Mouse (Mus musculus): ENCODE measurements at regions not wholly inside any gene's neighbourhood (a gene's known extent, or its start where the extent isn't known, plus 50 kb on each side); places are given as distances from the start of the nearest gene placed in this dataset.

DNA sequence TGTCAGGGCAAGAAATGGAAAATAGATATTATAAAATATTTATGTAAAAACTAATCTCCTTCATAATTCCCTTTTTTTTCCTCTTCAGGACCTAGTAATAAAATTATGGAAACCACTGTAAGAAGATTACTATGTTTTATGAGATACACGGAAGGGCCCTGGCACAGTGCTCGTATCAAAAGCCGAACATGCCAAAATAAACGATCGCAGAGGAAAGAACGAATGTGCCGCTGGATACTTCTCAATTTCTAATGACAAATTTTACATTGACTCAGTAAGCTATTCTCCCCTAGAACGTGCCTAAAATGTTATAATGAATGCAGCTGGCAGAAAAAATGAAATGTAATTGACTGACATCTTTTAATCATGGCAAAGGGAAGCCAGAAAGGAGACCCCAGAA, 257.4 kb upstream of the Daam1 start:
- no peak for DNase-seq

- no peak for DNase-seq
Measured at GRCm38 (mm10) chr12:71574685-71575084, 256.2 kb upstream of the Daam1 start.

DNA sequence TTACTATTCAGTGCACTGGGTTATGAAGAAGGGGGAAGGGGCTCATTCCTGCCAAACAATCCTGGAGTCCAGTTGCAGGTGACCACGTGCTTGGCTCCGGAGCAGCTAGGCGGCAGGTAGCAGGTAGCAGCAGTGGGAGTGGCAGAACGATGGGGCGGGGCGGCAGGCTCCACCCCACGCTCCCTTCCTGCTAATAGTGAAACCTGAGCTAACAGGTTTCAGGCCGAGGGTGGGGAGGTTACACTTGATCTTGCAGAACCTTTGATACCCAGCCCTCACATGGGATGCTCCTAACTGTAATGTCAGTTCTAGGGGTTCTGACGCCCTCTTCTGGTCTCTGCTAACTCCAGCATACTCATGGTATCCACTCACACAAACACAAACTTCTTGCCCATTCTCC, 253.5 kb upstream of the Daam1 start:
- peak in 1 of 2 experiments; percentile 13 for DNase-seq

GRCm38 (mm10) chr12:71578006-71578405, 252.9 kb upstream of the Daam1 start:
- DNase-seq, result no peak

- DNase-seq, result no peak
Measured at GRCm38 (mm10) chr12:71578912-71579311, 252.0 kb upstream of the Daam1 start.

GRCm38 (mm10) chr12:71580532-71581290, 250.2 kb upstream of the Daam1 start:
- peak; percentile 35 for DNase-seq

DNA sequence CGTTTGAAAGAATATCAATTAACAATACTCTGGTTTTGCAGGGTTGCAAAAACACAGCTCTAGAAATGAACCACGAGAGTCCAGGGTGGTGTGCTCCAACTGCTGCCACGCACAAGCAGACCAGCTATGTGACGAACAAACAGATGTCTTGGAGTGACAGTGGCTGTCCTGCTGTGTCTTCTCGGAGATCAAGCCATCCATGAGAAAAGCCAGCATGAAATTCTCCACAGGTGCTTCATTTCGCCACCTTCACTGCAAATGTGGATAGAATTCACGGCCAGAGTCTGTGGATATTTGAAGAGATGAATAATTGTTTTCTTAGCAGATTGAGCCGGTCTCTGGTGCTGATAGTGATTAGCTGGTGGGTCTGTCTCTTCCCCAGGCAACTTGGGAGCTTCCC, 246.3 kb upstream of the Daam1 start:
- no peak for DNase-seq

DNA sequence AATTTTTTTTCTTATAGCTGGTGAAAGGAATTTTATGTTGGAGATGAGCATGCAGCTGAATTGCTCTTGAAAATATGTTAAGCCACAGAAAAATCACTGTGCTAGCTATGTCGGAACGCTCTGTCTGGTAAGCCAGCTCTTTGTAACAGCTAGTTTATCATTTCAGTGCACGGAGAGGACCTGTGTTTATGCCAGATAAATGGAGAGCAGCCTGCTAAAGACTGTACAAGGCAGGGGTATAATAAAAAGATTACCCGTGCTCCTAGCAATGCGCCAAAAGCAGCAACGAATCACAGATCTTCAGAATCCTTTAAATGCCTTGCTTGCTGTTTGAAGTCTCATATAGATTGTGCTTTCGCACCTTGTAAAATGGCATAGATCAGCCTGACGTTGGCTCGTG, 232.2 kb upstream of the Daam1 start:
- no peak for DNase-seq

DNA sequence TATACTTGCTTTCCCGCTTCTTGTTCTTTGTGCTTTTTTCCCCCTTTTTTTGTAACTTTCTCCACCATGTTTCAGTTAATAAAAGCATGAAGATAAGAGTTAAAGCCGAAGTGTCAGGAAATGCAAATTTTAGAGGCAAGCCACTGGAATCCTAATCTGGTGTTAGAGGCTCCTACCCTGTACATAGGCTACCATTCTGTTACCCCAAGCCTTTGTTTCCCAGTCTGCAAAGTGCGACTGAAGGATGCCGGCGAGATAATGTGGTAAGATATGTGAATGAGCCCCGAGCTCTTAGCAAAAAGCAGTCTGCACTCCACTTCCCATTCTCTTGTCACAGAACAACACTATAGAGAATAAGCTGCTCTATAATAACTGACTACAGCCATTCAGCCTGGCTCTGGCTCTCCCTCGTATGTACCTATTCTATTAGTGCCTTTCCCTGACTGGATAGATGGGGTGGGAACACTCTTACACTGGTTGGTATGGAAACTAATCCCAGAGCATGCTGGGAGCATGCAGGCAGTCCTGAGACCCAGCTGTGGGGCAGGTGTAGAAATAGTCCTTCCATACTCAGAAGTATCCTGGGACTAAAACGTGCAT, 229.7 kb upstream of the Daam1 start:
- no peak for DNase-seq

- no peak for DNase-seq
Measured at GRCm38 (mm10) chr12:71603136-71603535, 227.7 kb upstream of the Daam1 start.

DNA sequence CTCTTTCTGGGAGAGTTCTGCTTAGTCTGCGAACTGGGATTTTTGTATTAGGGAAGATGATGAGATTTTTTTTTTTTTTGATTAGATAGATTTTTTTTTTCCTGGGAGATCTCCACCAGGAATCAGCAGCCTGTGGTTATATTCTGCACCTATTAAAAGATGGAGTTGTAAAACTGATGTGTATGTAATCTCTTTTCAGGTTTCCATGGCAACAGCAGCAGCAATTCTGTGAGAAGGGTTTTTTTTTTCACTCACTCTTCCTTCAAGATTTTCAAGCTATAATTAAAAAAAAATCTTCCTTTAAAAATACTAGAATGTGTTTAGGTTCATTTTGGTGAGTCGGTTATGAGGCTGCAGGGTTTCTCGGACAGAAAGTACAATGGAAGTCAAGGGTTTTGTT, 224.5 kb upstream of the Daam1 start:
- DNase-seq, result no peak

GRCm38 (mm10) chr12:71607966-71608365, 222.9 kb upstream of the Daam1 start:
- DNase-seq, result no peak

DNA sequence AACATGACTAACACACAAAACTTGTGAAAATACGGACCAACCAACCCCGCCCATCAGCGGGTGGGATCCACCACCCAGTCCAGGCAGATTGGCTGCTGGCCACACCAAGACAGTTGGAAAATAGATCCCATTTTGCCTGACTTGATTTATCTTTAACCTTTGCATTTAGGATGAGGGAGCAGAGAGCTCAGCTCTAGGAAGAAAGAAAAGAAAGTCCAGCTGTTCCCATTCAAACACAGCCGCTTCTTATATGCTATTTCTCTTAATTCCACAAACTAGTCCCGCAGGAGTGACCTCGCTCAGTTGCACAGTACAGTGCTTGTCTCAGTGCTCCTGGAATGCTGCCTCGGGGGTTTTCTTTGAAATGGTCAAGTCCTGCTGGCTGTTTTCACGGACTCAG, 217.6 kb upstream of the Daam1 start:
- DNase-seq, result peak; percentile 47 to 52

DNA sequence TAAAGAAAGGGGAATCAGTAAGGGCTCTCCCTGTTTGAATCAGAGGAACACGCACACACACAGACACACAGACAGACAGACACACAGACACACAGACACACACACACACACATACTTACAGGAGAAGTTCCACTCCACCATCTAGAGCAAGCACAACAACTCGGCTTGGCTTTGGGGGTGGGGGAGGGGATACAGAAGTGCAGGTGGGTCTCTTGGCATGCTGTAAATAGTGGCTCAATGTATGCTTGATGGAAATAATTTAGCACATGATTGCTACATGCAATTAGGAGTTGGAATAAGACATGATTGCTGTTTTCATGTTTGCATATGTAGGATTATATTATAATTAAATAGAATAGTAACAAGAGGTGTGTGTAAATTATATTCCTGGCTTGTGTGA, 215.9 kb upstream of the Daam1 start:
- no peak for DNase-seq

- DNase-seq, result no peak
Measured at GRCm38 (mm10) chr12:71615383-71615782, 215.5 kb upstream of the Daam1 start.

DNA sequence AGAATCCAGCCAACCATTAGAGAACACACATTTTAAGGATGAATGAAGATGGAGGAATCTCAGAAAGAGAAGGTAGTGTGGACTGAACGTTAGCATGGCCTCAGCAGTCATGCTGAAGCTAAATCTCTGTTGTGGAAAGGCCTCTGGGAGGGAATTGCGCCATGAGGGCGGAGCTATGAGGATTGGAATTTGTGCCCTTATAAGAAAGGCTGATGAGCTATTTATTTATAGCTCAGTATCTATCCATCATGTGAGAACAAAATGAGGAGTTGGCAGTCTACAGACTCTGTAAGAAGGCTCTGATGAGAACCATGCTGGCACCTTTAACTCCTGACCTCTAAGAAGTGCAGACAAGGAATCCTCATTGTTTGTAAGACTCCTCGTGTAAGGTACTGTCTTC, 214.8 kb upstream of the Daam1 start:
- no peak for DNase-seq

DNA sequence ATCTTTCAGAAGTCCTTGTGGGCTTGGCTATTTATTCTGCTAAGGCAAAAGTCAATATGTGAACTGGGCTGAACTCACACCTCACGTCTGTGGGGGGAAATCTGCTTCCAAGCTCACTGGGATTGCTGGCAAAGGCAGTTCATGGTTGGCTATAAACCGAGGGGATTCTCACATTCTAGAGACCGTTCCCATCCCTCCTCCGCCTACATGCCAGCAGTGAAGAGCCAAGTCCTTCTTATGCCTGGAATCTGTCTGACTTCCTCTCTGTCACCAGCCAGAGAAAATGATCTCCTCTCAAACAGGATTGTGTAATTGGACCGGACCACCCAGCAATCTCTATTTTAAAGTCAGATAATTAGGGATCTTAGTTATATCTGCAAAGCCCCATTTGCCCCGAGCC, 212.4 kb upstream of the Daam1 start:
- peak; percentile 49 to 62 for DNase-seq

- no peak for DNase-seq
Measured at GRCm38 (mm10) chr12:71618956-71619355, 211.9 kb upstream of the Daam1 start.

DNA sequence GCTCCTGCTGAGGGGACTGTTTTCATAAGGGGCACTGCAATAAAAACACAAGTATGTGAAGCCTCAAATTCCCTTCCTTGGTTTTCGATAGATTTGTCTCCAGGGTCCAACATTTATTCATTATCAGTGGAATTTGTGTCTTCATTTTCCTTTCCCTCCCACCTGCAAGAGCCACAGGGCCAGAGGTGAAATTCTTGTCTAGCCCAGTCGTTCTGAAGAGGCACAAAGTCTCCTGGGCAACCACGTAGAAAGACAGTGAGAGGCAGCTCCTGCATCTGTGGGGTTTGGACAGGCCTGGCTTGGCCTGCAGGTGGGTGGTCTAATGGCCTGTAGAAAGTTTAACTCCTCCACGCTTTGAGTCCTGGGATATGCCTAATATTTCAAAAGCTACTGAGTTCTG, 211.3 kb upstream of the Daam1 start:
- DNase-seq, result no peak

DNA sequence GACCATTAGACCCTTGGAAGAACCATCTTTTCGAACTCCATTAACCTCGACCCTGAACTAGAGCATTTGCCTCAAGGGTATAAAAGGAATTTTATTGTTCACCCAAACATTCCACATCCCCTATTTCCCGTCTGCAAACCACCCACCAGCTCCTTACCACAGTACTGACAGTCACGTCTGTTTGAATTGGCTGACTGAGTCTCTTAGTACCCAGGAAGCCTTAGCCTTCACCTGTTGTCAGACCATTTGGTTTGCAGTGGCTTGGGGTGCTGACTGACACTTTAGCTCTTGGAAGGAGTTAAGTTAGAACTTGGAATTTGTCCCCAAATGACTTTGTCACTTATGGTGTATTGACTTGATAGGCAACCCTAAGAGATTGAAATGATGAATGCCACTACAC, 209.3 kb upstream of the Daam1 start:
- DNase-seq, result no peak

DNA sequence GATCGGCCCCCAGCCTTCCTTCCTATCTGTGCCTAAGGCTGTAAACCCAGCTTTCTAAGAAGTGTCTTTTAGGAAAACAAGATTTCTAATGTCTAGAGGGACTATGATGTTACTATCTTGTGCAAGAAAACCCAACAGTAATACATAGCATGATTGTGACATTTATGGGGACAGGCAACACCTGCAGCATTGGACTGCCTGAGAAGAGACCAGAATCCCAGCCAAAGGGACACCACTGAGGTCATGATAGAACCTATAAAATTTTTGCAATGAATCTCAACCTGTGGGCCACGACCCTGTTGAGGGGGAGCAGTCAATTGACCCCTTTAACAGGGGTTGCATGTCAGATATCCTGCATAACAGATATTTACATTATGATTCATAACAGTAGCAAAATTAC, 208.1 kb upstream of the Daam1 start:
- DNase-seq, result no peak

DNA sequence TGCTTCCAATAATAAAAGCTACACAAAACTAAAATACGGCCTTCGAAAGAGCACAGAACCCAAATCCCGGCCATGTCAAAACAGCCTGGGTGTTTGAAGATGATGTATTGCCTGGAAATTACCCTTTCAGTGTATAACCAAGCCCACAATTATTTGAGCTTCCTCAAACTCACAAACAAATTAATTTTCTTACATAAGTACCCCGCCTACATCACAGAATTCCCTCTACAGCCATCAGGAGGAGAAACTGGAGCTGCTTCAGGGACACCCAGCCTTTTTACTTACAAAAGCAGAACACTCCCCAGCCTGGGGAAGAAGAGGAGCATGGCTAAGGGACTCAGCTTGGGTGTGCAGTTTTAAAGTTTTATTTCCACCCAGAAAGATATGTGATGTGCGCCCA, 207.6 kb upstream of the Daam1 start:
- DNase-seq, result no peak

DNA sequence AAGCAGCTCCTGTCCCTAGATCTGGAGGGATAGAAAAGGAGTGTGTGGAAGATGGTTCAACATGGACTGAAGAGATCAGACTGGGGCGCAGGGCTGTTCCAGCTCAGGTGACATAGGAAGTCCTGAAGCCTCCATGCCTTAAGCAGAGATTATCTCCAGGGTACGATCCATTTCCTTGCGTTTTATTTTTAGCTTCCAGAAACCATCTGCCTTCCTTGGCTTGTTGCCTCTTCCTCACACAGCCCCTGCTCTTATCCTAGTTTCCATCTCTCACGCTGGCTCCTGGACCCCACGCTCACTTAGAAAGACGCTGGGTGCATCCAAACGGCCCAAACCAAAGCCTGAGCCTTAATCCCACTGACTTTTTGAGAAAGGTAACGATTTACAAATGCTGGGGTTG, 206.8 kb upstream of the Daam1 start:
- no peak for DNase-seq

- DNase-seq, result no peak
Measured at GRCm38 (mm10) chr12:71624676-71625075, 206.2 kb upstream of the Daam1 start.

Data from heart, adult 18-20 months (tissue).